Mouse (Mus musculus) gastrocnemius, postnatal 14 days (tissue): ENCODE results near the gene Ube2d1. TPM values are rescaled to one million over a fixed set of nuclear protein-coding genes. Genes with fewer than 3 reads are reported as not detected.

Experiments used
- DNase-seq: peaks from one replicate; pipeline ENCODE4 v3.0.0; 2021; ENCODE audit warnings: mixed read lengths
- intact Hi-C: fragments of 180-260 bp; cut with DNase I; formaldehyde crosslinking; loops from one replicate; pipeline ENCODE4 v1.15.1; 2025; ENCODE audit warnings: low total_unique reads
- total RNA-seq, 2 experiments: library from RNA; stranded (reverse); gene quantifications; 2 replicates each; pipeline ENCODE4 v1.2.3; 2021

Ube2d1 gene
- total RNA-seq, 2 experiments from 2014 or later, result 150 to 153 TPM

- intact Hi-C loops, result no loop called here
- DNase-seq, result no peak
Measured at GRCm38 (mm10) chr10:71238240-71238554, 46.9 kb downstream of the Ube2d1 start, which contains the start of gene Tfam. Gene Tfam (minus strand): TSS chr10:71238280.

GRCm38 (mm10) chr10:71237516-71238239 is 47.4 kb downstream of the Ube2d1 start:
- intact Hi-C loops, result no loop called here
- DNase-seq, result peak; percentile 97

GRCm38 (mm10) chr10:71234071-71234470 is 51.0 kb downstream of the Ube2d1 start:
- no peak for DNase-seq
- intact Hi-C loops, result no loop called here

- DNase-seq, result peak; percentile 85
- intact Hi-C loops, result loop anchor here (10.0 kb wide), 1 partner anchor 661 kb away; no protein-coding TSS in a partner anchor
Measured at GRCm38 (mm10) chr10:71225894-71226293, 59.2 kb downstream of the Ube2d1 start.

- intact Hi-C loops, result loop anchor here (10.0 kb wide), 1 partner anchor 658 kb away; no protein-coding TSS in a partner anchor
- no peak for DNase-seq
Measured at GRCm38 (mm10) chr10:71223101-71223500, 62.0 kb downstream of the Ube2d1 start.

- intact Hi-C loops, result loop anchor here (10.0 kb wide), 1 partner anchor 658 kb away; no protein-coding TSS in a partner anchor
- DNase-seq, result no peak
Measured at GRCm38 (mm10) chr10:71222639-71223038, 62.4 kb downstream of the Ube2d1 start.

GRCm38 (mm10) chr10:71218228-71218892 is 66.7 kb downstream of the Ube2d1 start:
- DNase-seq, result peak; percentile 76
- intact Hi-C loops, result loop anchor here (5.0 to 10.0 kb wide), 2 partner anchors 254 to 301 kb away; no protein-coding TSS in a partner anchor

GRCm38 (mm10) chr10:71215996-71216395 is 69.1 kb downstream of the Ube2d1 start:
- no peak for DNase-seq
- intact Hi-C loops, result loop anchor here (5.0 to 10.0 kb wide), 2 partner anchors 251 to 299 kb away; no protein-coding TSS in a partner anchor

Other genes with a start within 250 kb of the Ube2d1 start
- 10 to 100 TPM; 18.6 to 20.6 TPM for gene Bicc1, start 125.6 kb downstream of the Ube2d1 start, total RNA-seq
- 10 to 100 TPM; 48.1 to 51.2 TPM for gene Tfam, start 47.0 kb downstream of the Ube2d1 start, total RNA-seq
- gene Cisd1, start 59.7 kb upstream of the Ube2d1 start, total RNA-seq, result 100 to 1,000 TPM; 130 to 134 TPM
- 10 to 100 TPM; 10.8 to 11.8 TPM for gene Ipmk, start 62.5 kb upstream of the Ube2d1 start, total RNA-seq